Mouse (Mus musculus): ENCODE data around the gene Olfr814.

GRCm38 (mm10) chr10:129885934-129886333 lies 6.3 kb upstream of the Olfr814 start:
- no peak for TF ChIP-seq CTCF (conservative IDR thresholded peaks at IDR 0.05; ENCODE audit: low read length)
- TF ChIP-seq NANOG (IDR thresholded peaks at IDR 0.05; ENCODE audit: borderline replicate concordance, low read length) = no peak
